Mouse (Mus musculus) intestine, postnatal 0 days (tissue): ENCODE measurements around the gene Pnpla2. TPM values are rescaled to one million over a fixed set of nuclear protein-coding genes. Genes with fewer than 3 reads are reported as not detected.

Experiments
- ATAC-seq: fragments of 200-750 bp; cut with Nextera tagmentation; 2 replicates; pipeline ENCODE4 v1.8.0; 2017; ENCODE audit warnings: mild to moderate bottlenecking, moderate TSS enrichment, moderate library complexity
- H3K27ac ChIP-seq: fragments of 300-500 bp; sonication (generic); 2 replicates; pipeline ENCODE4 v1.5.1; 2014; ENCODE audit warnings: mild to moderate bottlenecking, low read depth, low read length, moderate library complexity
- H3K27me3 ChIP-seq: fragments of 300-500 bp; sonication (generic); replicated peaks from 2 replicates; pipeline ENCODE4 v1.6.1; 2014; ENCODE audit warnings: low read length, mixed read lengths; ENCODE audit not compliant: control insufficient read depth, insufficient read depth
- H3K36me3 ChIP-seq: fragments of 300-500 bp; sonication (generic); 2 replicates; pipeline ENCODE4 v1.6.1; 2014; ENCODE audit warnings: mild to moderate bottlenecking, moderate library complexity; ENCODE audit not compliant: control insufficient read depth, insufficient read depth
- H3K4me1 ChIP-seq: fragments of 300-500 bp; sonication (generic); replicated peaks from 2 replicates; pipeline ENCODE4 v1.6.1; 2014; ENCODE audit warnings: antibody characterized with exemption, low read length, mixed read lengths; ENCODE audit not compliant: control insufficient read depth, insufficient read depth
- H3K4me2 ChIP-seq: fragments of 300-500 bp; sonication (generic); replicated peaks from 2 replicates; pipeline ENCODE4 v1.6.1; 2014; ENCODE audit warnings: low read depth, mild to moderate bottlenecking, moderate library complexity
- H3K4me3 ChIP-seq: fragments of 300-500 bp; sonication (generic); 2 replicates; pipeline ENCODE4 v1.5.1; 2014; ENCODE audit warnings: low read depth, low read length
- H3K9ac ChIP-seq: fragments of 300-500 bp; sonication (generic); 2 replicates; pipeline ENCODE4 v1.6.1; 2014; ENCODE audit warnings: mild to moderate bottlenecking, low read depth, low read length
- H3K9me3 ChIP-seq: fragments of 300-500 bp; sonication (generic); 2 replicates; pipeline ENCODE4 v1.6.1; 2016; ENCODE audit warnings: mixed run types; ENCODE audit not compliant: control insufficient read depth
- CTCF ChIP-seq: sonication (generic); IDR thresholded peaks from 2 replicates; pipeline ENCODE4 v1.5.1; 2016; ENCODE audit warnings: low read depth, mild to moderate bottlenecking, control low read depth, antibody characterized with exemption, moderate library complexity
- WGBS: fragments of 180-500 bp; shearing (Covaris S2); extraction: QIAGEN DNeasy Blood & Tissue Kit; methylation state at CpG from one replicate; pipeline ENCODE4 v1.1.7; 2014; 5-methylcytosine and 5-hydroxymethylcytosine counted together
- polyA plus RNA-seq: library from polyadenylated mRNA; unstranded; fragments of >200 nt; fragmentation: Nextera tagmentation; extraction: Ambion mirVana; gene quantifications from 2 replicates; pipeline ENCODE4 v1.2.1, GENCODE M21; 2015

Gene Pnpla2
- polyA plus RNA-seq, 1 experiment from 2014 or later, result 79.4 TPM

DNA sequence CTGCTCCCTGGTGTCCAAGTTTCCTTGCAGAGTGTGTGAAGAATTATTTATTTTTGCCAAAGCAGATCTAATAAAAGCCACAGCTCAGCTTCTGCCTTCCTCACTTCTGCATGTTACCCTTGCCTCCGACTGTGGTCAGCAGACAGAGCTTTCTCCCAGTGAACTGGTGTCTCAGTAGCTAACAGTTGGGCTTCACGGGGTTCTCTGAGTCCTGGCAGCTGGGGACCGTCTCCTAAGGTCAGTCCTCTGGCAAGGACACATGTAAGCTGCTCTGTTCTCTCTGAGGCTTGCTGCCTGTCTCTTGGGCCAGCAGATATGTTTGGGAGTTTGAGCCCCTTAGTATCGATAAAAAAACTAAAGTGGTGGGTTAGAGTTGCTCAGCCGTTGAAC lies 5.0 kb downstream of the Pnpla2 start:
- Histone ChIP-seq H3K36me3 (peaks cover 27% of the 10 kb centered on the region), H3K27ac (no peak overlapping the region), H3K9ac (no peak overlapping the region), H3K9me3 (no peaks in the 10 kb centered on the region), H3K27me3 (peaks cover 9% of the 10 kb centered on the region), H3K4me3 (no peak overlapping the region), H3K4me2 (no peak overlapping the region), H3K4me1 (no peaks in the 10 kb centered on the region; the same call in 1 of the 2 replicates)
- WGBS, result 54% methylated on average over 5 of the region's 5 CpGs
- no peak for ATAC-seq
- TF ChIP-seq CTCF, result no peak

DNA sequence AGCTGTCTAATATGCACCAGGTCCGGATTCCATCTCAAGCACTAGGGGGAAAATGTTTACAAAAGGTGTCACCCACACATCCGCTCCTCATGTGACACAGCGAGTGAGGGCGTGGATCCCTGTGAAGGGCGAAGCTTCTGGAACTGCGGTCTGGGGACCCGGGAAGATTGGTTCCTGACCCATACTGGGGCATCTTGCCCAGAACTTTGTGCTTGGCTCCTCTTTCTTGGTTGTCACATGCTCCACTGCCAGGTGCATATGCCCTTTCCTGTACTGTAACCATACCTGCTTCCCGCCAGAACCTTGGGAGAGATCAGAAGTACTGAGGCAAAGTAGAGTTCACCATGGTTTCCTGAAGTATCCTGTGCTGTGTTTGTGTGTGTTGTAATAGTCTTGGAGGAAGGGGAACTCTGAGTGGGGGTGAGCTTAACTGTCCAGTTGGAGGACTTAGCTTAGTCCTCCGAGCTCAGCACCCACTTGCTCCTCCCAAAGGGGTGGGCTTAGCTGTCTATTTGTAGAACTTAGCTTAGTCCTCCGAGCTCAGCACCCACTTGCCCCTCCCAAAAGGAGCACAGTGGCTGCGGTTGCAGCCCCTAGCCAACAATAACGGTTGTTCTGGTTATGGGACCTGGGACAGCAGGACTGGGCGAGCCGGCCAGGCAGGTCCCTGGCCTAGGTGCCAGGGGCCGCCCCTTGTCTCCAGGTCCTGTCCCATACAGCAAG lies 5.6 kb downstream of the Pnpla2 start, which contains the start of gene Cracr2b:
Gene Cracr2b, plus strand, starts transcription at position 704 of the 723 bp plus-strand sequence.
- H3K4me3 ChIP-seq, result peak within 1 kb of the TSS; percentile 53

DNA sequence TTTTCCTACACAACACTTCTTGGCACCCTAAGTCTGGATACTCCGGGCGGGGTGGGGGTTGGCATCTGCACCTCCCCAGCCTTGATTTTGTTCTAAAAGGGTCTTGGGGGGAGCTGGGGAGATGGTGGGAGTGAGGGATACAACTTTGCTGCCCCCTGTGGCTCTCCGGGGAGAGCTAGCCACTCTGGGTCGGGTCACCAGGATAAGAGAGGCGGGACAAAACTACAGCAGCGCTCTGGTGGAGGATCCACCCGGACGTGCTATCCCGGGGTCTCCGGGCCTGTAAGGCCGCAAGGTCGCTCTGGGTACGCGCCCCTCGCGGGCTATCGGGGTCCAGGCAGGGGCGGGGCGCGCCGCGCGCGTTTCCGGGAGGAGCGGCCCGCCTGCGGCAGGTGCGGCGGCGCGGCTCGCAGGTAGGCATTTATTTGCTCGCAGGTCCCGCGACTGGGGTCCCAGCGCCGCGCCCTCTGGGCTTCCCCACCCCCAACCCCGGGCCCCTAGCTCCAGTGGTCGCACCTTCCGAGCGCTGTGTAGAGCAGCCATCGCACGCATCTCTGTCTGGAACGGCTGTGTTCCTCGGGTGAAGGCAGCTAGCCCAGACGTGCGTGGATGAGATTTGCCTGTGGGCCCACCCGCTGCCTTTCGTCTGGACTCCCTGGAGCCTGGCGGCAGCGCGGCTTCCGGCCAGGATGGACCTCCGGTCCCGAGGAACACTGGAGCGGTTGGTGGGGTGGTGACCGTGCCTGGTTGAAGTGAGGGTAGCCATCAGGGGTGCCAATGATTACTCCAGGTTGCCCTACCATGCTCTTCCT lies 6.7 kb downstream of the Pnpla2 start:
- peak overlapping the region; percentile 57; the same call in 1 of the 2 replicates for H3K27ac ChIP-seq
- peak overlapping the region; percentile 89 for H3K4me2 ChIP-seq
- H3K4me1 ChIP-seq, result no peaks in the 10 kb centered on the region
- TF ChIP-seq CTCF, result peak; percentile 57
- no peaks in the 10 kb centered on the region for H3K9me3 ChIP-seq
- peaks cover 27% of the 10 kb centered on the region for H3K36me3 ChIP-seq
- H3K9ac ChIP-seq, result peak overlapping the region; percentile 66
- peak overlapping the region; percentile 53 for H3K4me3 ChIP-seq
- H3K27me3 ChIP-seq, result peaks cover 11% of the 10 kb centered on the region
- 2% methylated on average over 58 of the region's 59 CpGs for WGBS
- ATAC-seq, result peak; percentile 16; the same call in 1 of the 2 replicates

More for the DNA sequence above, 5.6 kb downstream of the Pnpla2 start, which contains the start of gene Cracr2b:
- H3K36me3 ChIP-seq, result peaks cover 27% of the 10 kb centered on the region
- no peaks in the 10 kb centered on the region; the same call in 1 of the 2 replicates for H3K4me1 ChIP-seq
- H3K27me3 ChIP-seq, result peaks cover 11% of the 10 kb centered on the region
- peak within 1 kb of the TSS; percentile 89 for H3K4me2 ChIP-seq
- TF ChIP-seq CTCF, result no peak
- H3K27ac ChIP-seq, result peak within 1 kb of the TSS; percentile 57; the same call in 1 of the 2 replicates
- H3K9me3 ChIP-seq, result no peaks in the 10 kb centered on the region
- ATAC-seq, result no peak
- WGBS, result 48% methylated on average over 15 of the region's 15 CpGs
- H3K9ac ChIP-seq, result peak within 1 kb of the TSS; percentile 66

DNA sequence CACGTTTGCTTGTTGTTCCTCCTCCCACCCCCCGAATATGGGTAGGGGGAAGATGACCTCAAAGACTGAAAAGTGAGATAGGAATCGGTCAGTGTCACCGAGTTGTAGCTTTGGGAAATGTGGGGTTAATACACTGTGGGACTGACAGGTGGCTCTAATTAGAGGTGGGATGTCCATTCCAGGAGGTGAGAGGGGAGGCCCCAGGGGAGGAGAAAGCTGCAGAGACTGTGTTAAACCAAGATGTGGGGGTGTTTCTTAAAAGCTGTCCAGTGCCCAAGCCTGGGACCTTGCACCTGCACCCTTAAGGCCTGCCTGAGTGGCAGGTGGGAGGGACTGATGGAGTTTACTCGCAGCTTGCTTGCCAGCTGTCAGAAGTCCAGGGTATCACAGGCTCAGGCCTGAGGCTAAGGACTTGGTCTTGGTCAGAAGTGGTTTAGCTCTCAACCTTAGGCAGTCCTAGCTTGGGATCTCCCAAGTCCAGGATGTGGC lies 7.4 kb downstream of the Pnpla2 start:
- Histone ChIP-seq H3K4me3 (peak overlapping the region; percentile 53), H3K36me3 (peaks cover 24% of the 10 kb centered on the region), H3K9ac (peak overlapping the region; percentile 66; the same call in 1 of the 2 replicates), H3K27ac (0 out of 2 replicates have a peak overlapping the region, but pooled peaks have one; percentile 57), H3K9me3 (no peaks in the 10 kb centered on the region), H3K4me1 (no peaks in the 10 kb centered on the region), H3K27me3 (peaks cover 11% of the 10 kb centered on the region), H3K4me2 (peak overlapping the region; percentile 89)
- TF ChIP-seq CTCF, result no peak
- WGBS, result 19% methylated on average over 5 of the region's 5 CpGs
- ATAC-seq, result no peak

DNA sequence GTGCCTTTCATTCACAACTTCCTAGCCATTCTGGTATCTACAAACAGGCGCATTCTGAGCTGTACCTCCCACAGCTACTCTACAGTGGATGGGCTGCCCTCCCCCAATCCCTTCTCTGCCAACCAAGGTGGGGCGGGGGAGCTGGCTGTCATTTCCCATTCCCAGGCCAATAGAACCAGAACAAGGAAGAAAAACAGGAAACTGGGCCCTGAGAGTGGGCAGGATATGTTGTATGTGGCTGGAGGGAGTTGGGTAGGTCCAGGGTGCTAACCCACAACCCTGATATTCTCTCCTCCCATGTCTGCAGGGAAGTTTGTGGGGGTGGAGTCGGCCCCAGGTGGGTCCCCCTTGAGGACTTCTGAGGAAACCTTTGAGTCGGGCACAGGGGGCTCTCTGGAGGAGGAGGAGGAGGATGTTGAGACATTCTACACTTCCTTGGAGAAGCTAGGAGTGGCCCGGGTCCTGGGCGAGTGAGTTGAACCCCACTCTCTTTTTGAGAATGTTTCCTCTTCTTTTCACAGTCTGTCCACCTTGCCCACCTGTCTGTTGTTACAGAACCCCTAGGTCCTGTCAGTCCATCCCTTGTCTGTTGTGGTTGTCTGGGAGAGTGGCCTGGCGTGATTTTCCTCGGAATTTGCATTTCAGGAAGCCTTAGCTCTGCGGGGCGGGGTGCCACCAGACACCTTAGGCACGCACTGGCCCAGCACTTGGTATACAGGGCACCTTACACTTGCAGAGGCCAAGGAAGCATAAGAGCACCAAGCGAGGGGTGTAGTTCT lies 9.0 kb downstream of the Pnpla2 start:
- H3K4me3 ChIP-seq, result peak overlapping the region; percentile 9; the same call in 1 of the 2 replicates
- peaks cover 8% of the 10 kb centered on the region for H3K4me1 ChIP-seq
- TF ChIP-seq CTCF, result no peak
- H3K4me2 ChIP-seq, result peak overlapping the region; percentile 51
- H3K36me3 ChIP-seq, result peaks cover 11% of the 10 kb centered on the region
- H3K9me3 ChIP-seq, result no peaks in the 10 kb centered on the region
- 0 out of 2 replicates have a peak overlapping the region, but pooled peaks have one; percentile 11 for H3K9ac ChIP-seq
- 64% methylated on average over 12 of the region's 12 CpGs for WGBS
- H3K27me3 ChIP-seq, result peaks cover 11% of the 10 kb centered on the region
- H3K27ac ChIP-seq, result no peak overlapping the region
- ATAC-seq, result no peak
